Mouse (Mus musculus): Measurements from ENCODE around the gene Jtb.

Gene Jtb

DNA sequence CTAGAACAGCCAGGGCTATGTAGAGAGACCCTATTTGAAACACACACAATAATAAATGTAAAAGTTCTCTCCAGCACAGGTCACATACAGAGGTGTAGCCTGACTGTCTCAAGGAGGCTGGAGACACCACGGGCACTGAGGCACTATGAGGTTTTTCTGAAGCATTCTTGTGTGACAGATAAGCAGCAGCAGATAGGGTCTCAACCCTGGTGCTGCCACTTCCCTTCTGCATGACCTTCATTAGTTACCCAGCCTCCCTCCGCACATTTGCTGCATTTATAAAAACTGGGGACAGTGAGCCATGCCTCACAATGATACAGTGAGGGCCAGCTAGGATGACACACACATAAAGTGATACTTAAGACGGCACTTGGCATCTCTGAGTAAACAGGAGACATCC lies 8.5 kb upstream of the Jtb start:
- WGBS: 79% methylated on average over 3 of the region's 3 CpGs

DNA sequence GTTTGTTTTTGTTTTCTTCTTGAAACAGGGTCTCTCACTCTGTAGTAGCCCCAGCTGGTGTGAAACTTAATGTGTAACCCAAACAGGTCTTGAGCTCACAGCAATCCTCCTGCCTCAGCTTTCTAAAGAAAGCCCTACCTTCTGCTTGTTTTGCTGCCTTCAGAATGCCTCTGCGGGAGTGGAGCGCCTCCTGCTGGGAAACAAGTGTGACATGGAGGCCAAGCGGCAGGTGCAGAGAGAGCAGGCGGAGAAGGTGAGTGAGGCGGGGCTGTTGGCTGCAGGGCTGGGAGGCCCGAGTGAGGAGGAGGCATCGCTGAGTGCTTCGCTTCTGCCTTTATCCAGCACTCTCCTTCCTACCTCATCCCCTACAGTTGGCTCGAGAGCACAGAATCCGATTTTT lies 7.1 kb upstream of the Jtb start:
- 86% methylated on average over 10 of the region's 10 CpGs for WGBS

DNA sequence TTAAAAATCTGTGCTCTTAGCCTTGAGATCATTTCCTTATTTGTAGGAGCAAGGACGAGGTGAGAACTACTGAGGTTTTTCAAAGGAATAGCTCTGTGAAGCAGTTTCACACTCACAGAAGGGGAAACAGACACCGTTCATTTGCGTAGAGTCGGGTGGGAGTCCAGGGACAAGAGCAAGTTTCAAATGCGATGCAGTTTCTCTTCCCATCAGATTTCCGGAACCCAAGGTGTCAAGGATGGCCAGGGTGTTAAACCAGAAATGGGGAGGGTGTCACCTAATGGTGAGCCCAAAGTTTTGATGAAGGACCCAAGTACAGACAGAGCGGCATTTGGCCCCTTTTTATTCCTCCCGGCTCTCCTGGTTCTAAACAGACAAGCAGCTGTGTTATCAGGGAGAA lies 322 bp upstream of the Jtb start:
- 7% methylated on average over 8 of the region's 8 CpGs for WGBS

DNA sequence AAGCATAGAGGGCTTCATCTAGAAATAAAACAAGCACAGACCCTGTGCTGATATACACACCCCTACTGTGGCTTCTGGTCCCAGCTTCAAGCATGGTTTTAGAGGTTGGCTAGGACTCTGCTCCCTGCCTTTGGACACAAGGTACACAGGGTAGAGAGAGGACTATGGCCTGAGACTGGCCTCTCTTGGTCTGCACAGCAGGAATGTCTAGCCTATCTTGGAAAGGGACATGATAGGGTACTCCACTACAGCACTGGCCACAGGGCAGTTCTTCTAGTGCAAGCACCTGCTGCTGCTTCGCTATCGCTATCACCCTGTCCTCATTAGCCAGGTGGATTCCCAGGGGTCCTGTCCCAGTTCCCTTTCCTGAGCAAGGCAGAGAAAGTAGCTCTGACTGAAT lies 9.9 kb downstream of the Jtb start:
- 94% methylated on average over 2 of the region's 2 CpGs for WGBS

DNA sequence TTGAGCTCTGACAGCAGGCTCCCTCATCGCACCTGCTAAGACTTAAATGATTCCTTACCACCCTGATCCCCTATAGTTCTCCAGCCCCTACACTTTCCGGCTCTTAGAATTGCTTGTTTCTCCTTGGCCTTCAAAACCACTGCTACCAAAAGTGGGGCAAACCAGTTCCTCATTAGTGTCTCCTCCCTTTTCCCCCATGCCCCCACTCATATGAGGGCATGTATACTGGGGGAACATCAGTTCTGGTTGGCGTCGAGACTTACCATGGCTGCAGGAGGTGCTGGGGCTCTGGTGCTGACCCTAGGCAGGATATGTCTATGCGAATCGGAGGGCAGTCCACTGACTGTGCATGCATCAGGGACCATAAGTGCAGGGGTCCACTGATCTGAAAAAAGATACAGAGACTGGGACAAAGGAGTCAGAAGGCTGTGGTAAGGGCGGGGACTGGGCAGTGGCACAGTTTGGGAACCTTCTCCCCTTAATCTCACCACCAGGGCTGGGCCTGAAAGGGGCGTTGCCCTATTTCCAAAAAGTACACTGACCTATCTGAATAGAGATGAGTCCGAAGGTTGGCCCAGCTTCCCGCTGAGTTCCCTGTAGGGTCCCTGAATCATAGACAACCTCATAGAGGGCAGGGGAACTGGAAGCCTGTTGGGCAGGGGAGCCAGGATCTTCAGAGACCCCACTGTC lies 10.4 kb downstream of the Jtb start:
- 94% methylated on average over 10 of the region's 10 CpGs for WGBS

DNA sequence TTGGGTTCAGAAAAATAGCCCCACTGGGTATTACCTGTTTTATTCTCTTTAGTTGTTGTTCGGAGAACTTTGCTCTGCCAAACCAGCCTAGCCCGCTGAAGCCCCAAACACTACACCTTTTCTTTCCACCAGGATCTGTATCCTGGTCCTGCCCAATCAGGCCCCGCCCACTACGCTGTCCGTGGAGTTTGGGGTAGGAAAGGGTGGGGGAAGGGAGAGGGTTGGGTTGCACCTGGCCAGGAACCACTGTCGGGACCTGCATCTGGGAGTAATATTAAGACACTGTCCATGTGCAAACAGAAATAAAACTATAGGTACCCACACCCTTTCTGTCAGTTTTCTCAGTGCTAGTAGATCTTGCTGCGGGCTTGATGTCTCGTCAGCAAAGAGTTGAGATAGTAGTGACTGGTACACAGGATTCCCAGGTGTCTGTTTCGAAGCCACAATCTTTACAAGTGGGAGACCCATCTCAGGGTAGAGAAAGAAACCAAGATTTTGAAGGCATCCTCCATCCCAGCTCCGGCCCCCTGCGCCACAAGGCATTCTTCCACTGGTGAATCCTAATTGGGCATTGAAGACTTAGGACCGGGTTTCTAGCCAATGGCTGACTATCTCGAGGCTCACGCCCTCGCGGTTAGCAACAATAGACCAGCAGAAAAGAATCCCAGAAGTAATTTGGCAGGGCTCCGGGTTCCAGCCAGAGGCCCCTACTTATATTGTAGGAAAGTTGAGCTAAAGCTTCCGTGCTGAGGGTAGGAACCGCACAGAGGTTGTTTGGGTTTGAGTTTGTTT lies 11.8 kb downstream of the Jtb start, which contains the start of gene Creb3l4:
TSS of gene Creb3l4 (minus strand) at position 529 of the 792 bp plus-strand sequence.
- 17% methylated on average over 19 of the region's 19 CpGs for WGBS

DNA sequence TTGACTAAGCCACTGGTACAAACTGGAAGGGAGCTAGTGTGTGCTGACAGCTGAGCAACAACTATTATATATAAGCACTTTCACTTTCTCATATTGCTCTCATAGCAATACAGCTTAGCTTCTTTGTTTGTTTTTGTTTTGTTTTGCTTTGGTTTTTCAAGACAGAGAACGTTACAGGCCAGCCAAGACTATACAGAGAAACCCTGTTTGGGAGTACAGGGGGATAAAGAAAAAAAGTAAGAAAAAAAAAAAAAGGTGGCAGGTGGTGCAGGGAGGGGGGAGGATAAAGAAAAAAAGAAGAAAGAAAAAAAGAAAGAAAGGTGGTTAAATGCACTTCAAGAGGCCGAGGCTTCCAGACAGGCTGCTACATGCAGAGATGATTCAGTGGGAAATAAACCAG lies 14.0 kb downstream of the Jtb start:
- WGBS: 55% methylated on average over 2 of the region's 2 CpGs

DNA sequence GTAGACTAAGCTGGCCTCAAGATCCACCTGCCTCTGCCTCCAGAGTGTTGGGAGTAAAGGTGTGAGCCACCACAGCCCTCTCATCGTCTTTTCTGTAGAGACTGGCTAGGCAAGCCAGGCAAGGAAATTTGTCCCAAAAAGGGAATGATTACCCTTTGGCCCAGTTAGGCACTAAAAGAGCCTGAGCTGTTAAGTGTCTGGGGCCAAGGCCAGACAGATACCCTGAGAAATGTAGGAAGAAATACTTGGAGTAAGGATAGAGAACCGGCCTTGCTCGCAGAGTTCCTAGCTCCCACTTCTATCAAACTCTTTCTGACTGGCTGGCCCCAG lies 16.2 kb downstream of the Jtb start:
- WGBS: 5% methylated on average over 3 of the region's 3 CpGs

DNA sequence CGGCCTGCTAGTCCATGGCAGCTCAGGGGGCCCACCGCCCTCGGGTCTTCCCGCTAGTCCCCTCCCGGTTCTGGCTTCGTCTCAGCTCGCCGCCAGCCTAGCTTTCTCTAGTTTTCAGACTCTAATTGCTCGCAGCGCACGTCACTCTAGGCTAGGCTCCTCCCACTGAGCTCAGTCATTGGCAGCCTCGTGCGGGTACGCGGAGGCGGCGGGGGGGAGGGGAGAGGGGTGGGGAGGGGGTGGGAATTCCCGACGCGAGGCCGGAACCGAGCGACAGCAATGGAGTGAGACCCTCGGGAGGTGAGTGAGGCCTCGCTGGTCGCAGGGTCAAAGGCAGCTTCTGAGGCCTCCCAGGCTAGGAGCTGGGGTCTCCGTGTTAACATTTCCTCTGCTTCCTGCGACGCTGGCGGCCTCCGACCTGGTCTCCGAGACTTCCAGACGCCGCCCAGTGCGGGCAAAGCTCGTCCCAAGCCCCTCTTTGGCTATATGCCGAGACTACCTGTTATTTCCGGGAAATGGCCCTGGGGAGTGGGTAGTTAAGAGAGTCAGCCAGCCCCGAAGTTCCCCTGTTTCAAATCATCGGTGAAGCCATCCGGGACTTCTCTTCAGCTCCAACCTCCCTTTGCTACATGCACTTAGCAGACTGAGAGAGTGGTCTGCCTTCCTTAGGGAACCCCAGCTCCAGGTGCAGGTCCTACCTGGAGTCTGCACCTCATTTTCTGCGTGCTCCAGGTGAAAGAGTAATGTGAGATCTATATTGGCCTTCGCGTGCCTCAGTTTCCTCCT lies 16.8 kb downstream of the Jtb start, which contains the start of gene Slc39a1:
TSS of gene Slc39a1 (plus strand) at position 213 of the 786 bp plus-strand sequence.
- WGBS: under 1% methylated on average over 44 of the region's 44 CpGs

DNA sequence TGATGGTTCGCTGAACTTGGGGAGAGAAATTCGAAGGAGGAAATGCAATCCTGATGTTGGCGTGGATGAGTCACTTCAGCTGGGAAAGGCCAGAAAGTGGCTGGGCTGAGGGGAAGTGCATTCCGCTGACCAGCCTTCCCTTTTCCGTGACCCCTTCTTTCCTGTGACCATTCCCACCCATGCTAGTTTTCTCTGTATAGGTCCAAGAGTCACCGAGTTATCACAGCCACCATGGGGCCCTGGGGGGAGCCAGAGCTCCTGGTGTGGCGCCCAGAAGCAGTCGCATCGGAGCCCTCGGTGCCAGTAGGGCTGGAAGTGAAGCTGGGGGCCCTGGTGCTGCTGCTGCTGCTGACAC lies 17.3 kb downstream of the Jtb start:
- 1% methylated on average over 10 of the region's 10 CpGs for WGBS

DNA sequence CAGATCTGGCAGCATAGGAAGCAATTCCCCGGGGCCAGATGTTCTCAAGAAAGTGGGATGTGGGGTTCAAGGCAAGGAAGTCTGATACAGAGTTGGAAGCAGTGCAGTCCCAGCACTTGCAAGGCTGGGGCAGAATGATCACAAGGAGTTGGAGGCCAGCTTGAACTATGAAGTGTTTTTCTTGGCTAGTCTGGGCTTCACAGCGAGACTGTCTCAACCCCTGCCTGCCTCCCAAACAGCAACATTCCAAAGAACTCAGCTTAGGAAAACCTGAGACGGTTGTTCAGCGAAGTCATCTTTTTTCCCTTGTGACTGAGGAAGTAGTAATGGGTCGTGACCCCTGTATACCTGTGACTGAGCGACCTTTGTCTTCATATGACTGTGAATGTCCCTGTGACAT lies 19.4 kb downstream of the Jtb start:
- WGBS: 74% methylated on average over 6 of the region's 6 CpGs

DNA sequence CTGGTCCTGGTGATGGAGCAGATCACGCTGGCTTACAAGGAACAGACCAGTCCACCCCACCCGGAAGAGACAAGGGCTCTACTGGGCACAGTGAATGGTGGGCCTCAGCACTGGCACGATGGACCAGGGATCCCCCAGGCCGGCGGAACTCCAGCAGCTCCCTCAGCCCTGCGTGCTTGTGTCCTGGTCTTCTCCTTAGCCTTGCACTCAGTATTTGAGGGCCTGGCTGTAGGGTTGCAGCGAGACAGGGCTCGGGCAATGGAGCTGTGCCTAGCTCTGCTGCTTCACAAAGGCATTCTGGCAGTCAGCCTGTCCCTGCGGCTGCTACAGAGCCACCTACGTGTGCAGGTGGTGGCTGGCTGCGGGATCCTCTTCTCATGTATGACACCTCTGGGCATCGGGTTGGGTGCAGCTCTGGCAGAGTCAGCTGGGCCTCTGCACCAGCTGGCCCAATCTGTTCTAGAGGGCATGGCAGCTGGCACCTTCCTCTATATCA lies 20.4 kb downstream of the Jtb start:
- 70% methylated on average over 11 of the region's 12 CpGs for WGBS

DNA sequence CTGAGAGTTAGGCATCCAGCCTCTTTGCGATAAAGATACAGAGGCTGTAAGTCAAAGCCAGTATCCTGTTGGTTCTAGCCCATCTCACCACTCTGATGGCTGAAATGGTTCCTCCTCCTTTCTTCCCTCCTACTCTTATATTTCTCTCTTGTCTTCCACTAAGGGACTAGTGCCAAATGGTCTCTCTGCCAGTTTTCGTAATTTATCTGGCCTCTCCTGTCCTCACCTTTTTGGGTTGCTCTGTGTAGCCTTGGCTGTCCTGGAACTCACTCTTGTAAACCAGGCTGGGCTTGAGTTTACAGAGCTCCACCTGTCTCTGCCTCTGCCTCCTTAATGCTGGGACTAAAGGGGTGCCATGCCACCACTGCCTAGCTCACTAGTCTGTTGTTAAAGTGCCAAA lies 21.3 kb downstream of the Jtb start:
- 64% methylated on average over 2 of the region's 2 CpGs for WGBS

DNA sequence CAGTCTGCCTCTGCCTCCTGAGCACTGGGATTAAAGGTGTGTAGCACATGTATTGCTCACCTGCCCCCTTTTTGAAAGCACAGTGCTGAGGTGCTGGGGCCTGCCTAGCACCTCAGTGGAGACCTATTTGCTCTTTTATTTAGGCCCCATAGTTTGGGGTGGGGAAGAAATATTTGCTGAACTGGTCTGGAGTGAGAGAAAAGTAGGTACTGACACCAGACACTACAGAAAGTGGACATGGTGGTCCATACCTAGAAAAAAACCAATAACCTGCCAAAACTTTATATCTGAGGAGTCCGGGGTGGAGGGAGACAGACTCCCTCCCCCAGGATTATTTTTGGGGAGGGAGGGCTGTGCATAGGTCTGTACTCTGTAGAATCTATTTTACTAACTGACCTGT lies 21.8 kb downstream of the Jtb start:
- WGBS: 53% methylated on average over 1 of the region's 1 CpGs

DNA sequence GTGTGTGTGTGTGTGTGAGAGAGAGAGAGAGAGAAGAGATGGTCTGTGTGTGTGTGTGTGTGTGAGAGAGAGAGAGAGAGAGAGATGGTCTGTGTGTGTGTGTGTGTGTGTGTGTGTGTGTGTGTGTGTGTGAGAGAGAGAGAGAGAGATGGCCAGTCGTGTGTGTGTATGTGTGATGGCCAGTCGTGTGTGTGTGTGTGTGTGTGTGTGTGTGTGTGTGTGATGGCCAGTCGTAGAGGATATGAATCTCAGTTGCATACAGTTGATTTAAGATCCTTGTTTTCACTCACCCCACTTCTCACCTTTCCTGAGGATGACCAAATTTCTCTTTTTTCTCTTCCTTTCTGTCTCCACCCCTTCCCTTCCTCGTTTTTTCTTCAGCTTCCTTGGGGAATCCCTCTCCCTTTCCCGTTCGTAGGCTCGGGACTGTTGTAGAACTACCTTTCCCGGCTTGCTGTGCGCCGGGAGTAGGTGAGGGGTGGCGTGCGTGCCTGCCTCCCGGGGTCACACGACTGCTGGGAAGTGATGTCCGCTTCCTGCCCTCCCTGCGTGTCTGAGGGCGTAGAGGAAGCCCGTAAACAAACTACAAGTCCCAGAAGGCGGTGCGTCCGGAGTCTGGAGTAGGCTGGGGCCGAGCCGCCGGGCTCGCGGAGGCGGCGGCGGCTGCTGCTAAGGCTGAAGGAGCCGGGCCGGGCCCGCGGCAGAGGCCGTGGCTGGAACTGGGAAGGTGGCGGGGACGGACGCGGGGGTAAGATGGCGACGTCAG lies 22.4 kb downstream of the Jtb start, which contains the start of gene Crtc2:
TSS of gene Crtc2 (plus strand) at position 511 of the 766 bp plus-strand sequence.
- WGBS: under 1% methylated on average over 40 of the region's 40 CpGs

DNA sequence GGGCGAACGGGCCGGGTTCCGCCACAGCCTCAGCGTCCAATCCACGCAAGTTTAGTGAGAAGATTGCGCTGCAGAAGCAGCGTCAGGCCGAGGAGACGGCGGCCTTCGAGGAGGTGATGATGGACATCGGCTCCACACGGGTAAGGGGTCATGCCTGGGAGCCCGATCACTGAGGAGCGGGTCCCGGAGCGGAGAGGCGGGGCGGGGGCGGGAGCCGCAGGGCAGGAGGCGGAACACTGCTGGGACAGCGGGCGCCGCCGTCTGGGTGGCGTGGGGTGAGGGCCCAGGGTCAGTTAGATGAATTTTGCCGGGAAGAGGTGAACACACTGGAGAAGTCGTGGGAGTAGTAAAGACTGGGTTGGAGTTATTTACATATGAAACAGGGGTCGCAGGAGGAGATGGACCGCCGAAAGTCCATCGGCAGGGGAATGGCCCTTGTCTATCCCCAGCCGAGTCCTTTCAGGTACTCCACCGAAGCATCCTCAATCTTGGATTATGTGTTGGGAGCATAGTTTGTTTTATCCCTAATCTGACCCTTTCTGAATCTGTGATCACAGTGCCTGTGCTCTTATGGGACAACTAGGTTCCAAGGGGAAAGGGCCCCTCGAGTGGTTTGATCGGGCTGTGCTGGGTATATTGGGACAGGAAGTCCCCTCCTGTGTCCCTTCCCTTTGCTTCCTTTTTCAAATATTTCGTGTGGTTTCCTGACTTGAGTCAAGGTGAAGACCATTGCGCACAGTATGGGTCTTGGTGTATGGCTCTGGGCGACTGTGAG lies 23.2 kb downstream of the Jtb start:
- under 1% methylated on average over 41 of the region's 41 CpGs for WGBS

DNA sequence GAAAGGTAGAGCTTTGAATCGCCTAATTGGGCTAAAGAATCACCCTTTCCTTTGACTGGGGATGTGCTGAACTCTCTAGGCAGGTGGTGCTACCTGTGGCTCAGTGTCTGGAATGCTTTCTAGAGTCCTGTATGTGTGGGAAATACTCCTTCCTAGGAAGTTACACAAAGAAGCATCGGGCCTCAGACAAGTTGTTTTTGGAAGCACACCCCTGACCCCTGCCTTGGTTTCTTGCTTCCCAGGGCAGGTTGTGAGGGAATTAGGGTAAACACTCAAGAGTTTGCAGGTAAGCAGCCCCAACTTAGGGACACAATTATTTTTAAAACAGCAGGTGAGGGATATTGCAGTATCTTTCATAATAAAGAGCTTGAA lies 23.8 kb downstream of the Jtb start:
- 7% methylated on average over 2 of the region's 2 CpGs for WGBS

DNA sequence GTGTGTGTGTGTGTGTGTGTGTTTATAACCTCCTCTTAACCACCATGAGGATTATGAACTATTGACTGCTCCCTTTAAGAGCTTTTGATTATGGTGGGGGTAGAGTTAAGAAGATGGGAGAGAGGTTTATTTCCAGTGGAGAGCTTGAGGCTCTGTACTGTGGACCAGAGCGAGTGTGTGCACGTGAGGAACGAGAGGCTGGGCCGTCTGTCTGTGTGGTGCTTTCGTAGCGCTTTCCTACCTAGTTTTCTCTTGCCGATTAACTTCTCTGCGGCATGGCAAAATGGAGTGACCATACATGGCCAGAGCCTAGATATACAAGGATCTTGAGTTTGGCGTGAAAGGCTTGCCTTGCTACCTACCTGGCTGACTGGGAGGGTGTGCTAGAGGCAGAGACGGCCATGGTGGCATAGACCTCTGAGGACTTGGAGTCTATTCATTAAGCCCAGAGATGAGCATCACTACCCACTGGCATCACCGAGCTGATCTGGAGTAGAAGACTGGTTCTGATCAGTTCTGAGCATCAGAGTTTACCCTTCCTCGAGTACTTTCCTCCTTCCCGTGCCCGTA lies 24.5 kb downstream of the Jtb start:
- 92% methylated on average over 14 of the region's 14 CpGs for WGBS

DNA sequence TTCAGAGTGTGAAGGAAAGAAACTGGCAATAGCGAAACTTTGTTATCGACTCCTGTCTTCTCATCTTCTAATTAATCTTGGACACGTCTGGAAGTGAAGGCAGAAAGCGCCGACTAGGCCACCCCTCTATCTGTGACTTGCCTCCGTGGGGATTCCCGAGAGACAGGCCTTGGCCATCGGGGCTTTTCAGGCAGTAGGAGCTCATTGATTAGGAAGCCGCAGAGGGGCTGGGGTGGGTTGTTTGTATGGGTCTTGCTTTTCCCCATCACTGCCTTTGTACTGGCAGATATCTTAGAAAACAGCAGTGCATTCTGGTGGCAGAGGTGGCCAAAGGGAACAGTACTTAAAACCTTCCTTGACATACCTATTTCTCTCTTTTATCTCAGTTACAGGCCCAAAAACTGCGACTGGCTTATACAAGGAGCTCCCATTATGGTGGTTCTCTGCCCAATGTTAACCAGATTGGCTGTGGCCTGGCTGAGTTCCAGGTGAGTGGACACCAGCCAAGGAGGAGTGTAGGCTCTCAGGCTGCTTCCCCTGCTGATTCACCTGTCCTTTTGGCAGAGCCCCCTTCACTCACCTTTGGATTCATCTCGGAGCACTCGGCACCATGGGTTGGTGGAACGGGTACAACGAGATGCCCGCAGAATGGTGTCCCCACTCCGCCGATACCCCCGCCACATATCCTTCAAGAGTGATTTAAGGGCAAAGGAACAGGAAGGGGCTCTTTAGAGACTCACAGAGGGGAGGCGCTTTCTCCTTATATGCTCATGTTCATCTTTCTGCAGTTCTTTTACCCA lies 25.5 kb downstream of the Jtb start:
- 87% methylated on average over 19 of the region's 19 CpGs for WGBS

DNA sequence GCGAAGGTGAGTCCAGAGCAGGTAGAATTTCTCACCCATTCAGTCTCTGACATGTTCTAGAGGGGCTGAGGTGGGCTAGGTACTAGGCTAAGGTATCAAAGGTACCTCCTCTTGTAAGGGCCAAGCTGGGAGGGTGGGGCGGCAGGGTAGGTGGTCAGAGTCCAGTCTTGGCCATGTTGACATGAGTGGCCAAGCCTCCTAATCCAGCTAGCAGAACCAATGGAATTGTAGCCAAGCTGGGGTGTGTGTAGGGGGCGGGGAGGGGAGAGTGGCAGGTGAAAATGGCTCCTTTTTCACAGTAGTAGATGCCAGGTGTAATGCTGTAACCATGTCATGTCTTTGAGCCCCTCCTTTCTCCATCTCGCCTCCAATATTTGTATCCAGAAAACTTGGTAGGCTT lies 27.1 kb downstream of the Jtb start:
- 90% methylated on average over 4 of the region's 4 CpGs for WGBS
